Mouse (Mus musculus) MEL (cell line): ENCODE measurements at regions not wholly inside any gene's neighbourhood (a gene's known extent, or its start where the extent isn't known, plus 50 kb on each side); places are given as distances from the start of the nearest gene placed in this dataset.

ENCODE experiments used
- DNase-seq: peaks from one replicate; pipeline ENCODE4 v3.0.0; 2011; ENCODE audit warnings: low read depth, low spot score
- H3K27ac ChIP-seq: 2 replicates; pipeline ENCODE4 v1.5.1; 2012; ENCODE audit warnings: low read depth, mild to moderate bottlenecking, control low read depth, low read length, moderate library complexity; ENCODE audit not compliant: control insufficient read depth
- H3K27me3 ChIP-seq, 2 experiments: fragments of 150-350 bp in 1 of 2; sonication (generic) in 1 of 2; 2 replicates each; pipeline ENCODE4 v1.6.1; 2012; ENCODE audit warnings: low read length in 2 of 2, mild to moderate bottlenecking in 2 of 2, improper control_type of control experiment in 1 of 2, moderate library complexity in 1 of 2; ENCODE audit not compliant: insufficient read depth in 2 of 2, control insufficient read depth in 1 of 2
- H3K36me3 ChIP-seq, 2 experiments: 2 replicates each; pipeline ENCODE4 v1.6.1; 2012 to 2014; ENCODE audit warnings: low read length in 2 of 2, improper control_type of control experiment in 1 of 2, inconsistent platforms in 1 of 2, mild to moderate bottlenecking in 1 of 2; ENCODE audit not compliant: insufficient read depth in 2 of 2, control insufficient read depth in 1 of 2
- H3K4me1 ChIP-seq, 2 experiments: fragments of 150-350 bp in 1 of 2; sonication (generic) in 1 of 2; 2 replicates each; pipeline ENCODE4 v1.6.1; 2012; ENCODE audit warnings: low read length in 2 of 2, improper control_type of control experiment in 1 of 2, mild to moderate bottlenecking in 1 of 2; ENCODE audit not compliant: insufficient read depth in 2 of 2, control insufficient read depth in 1 of 2
- H3K4me3 ChIP-seq, 2 experiments: fragments of 150-350 bp in 1 of 2; sonication (generic) in 1 of 2; 2 replicates each; pipeline ENCODE4 v1.5.1; 2012; ENCODE audit warnings: low read depth in 2 of 2, low read length in 2 of 2, mild to moderate bottlenecking in 2 of 2, moderate library complexity in 2 of 2, control low read depth in 1 of 2, improper control_type of control experiment in 1 of 2; ENCODE audit not compliant: control insufficient read depth in 1 of 2, insufficient read depth in 1 of 2
- H3K79me2 ChIP-seq: 2 replicates; pipeline ENCODE4 v1.6.1; 2012; ENCODE audit warnings: mild to moderate bottlenecking, low read length, moderate library complexity; ENCODE audit not compliant: control insufficient read depth, poor library complexity, insufficient read depth
- H3K9ac ChIP-seq: 2 replicates; pipeline ENCODE4 v1.6.1; 2012; ENCODE audit warnings: low read depth, mild to moderate bottlenecking, control low read depth, low read length, moderate library complexity; ENCODE audit not compliant: control insufficient read depth, poor library complexity, severe bottlenecking
- H3K9me3 ChIP-seq: fragments of 150-350 bp; sonication (generic); replicated peaks from 2 replicates; pipeline ENCODE4 v1.6.1; 2012; ENCODE audit warnings: mild to moderate bottlenecking, low read length, improper control_type of control experiment, moderate library complexity; ENCODE audit not compliant: insufficient read depth
- BHLHE40 ChIP-seq: IDR thresholded peaks from 2 replicates; pipeline ENCODE4 v1.6.1; 2012; ENCODE audit warnings: low read depth, mild to moderate bottlenecking, inconsistent platforms, low read length, improper control_type of control experiment, borderline replicate concordance
- CHD2 ChIP-seq: IDR thresholded peaks from 2 replicates; pipeline ENCODE4 v1.6.1; 2011; ENCODE audit warnings: low read length, improper control_type of control experiment
- CTCF ChIP-seq, 3 experiments: IDR thresholded peaks in 2 of 3; conservative IDR thresholded peaks in 1 of 3; 2 replicates each; pipeline ENCODE4 v1.5.1; 2011 to 2012; ENCODE audit warnings: low read length in 3 of 3, low read depth in 2 of 3, mild to moderate bottlenecking in 2 of 3, improper control_type of control experiment in 1 of 3, inconsistent platforms in 1 of 3, mixed read lengths in 1 of 3, moderate library complexity in 1 of 3; ENCODE audit not compliant: control insufficient read depth in 1 of 3, insufficient read depth in 1 of 3, poor library complexity in 1 of 3, severe bottlenecking in 1 of 3
- ELF1 ChIP-seq: IDR thresholded peaks from 2 replicates; pipeline ENCODE4 v1.6.1; 2014; ENCODE audit warnings: low read depth, mild to moderate bottlenecking, inconsistent platforms, low read length, improper control_type of control experiment, moderate library complexity
- EP300 ChIP-seq, 2 experiments: IDR thresholded peaks; 2 replicates each; pipeline ENCODE4 v1.6.1; 2011; ENCODE audit warnings: improper control_type of control experiment in 2 of 2, low read length in 2 of 2, low read depth in 1 of 2, mild to moderate bottlenecking in 1 of 2
- GATA1 ChIP-seq: IDR thresholded peaks from 2 replicates; pipeline ENCODE4 v1.6.1; 2011; ENCODE audit warnings: low read depth, low read length, improper control_type of control experiment
- KAT2A ChIP-seq: conservative IDR thresholded peaks from 2 replicates; pipeline ENCODE4 v1.6.1; 2012; ENCODE audit warnings: low read depth, low read length, improper control_type of control experiment, inconsistent platforms
- MAFK ChIP-seq: IDR thresholded peaks from 2 replicates; pipeline ENCODE4 v1.6.1; 2011; ENCODE audit warnings: low read depth, mild to moderate bottlenecking, low read length, improper control_type of control experiment, borderline replicate concordance
- MAX ChIP-seq: IDR thresholded peaks from 2 replicates; pipeline ENCODE4 v1.6.1; 2011; ENCODE audit warnings: low read length, improper control_type of control experiment
- MEF2A ChIP-seq: IDR thresholded peaks from 2 replicates; pipeline ENCODE4 v1.6.1; 2014; ENCODE audit warnings: low read depth, mild to moderate bottlenecking, inconsistent platforms, low read length, improper control_type of control experiment; ENCODE audit not compliant: poor library complexity, insufficient replicate concordance, severe bottlenecking; ENCODE audit errors: extremely low read depth
- MXI1 ChIP-seq: IDR thresholded peaks from 2 replicates; pipeline ENCODE4 v1.6.1; 2011; ENCODE audit warnings: mild to moderate bottlenecking, low read depth, low read length, improper control_type of control experiment
- MYB ChIP-seq: IDR thresholded peaks from 2 replicates; pipeline ENCODE4 v1.6.1; 2011; ENCODE audit warnings: mild to moderate bottlenecking, low read depth, low read length, improper control_type of control experiment
- POLR2A ChIP-seq, 2 experiments: IDR thresholded peaks; 2 replicates each; pipeline ENCODE4 v1.6.1; 2011 to 2012; ENCODE audit warnings: low read length in 2 of 2, mild to moderate bottlenecking in 2 of 2, control low read depth in 1 of 2, improper control_type of control experiment in 1 of 2, low read depth in 1 of 2, moderate library complexity in 1 of 2; ENCODE audit not compliant: control insufficient read depth in 1 of 2, insufficient read depth in 1 of 2, poor library complexity in 1 of 2
- SIN3A ChIP-seq: IDR thresholded peaks from 2 replicates; pipeline ENCODE4 v1.6.1; 2012; ENCODE audit warnings: low read length, improper control_type of control experiment, inconsistent platforms
- SMC3 ChIP-seq: IDR thresholded peaks from 2 replicates; pipeline ENCODE4 v1.6.1; 2011; ENCODE audit warnings: low read depth, low read length, improper control_type of control experiment
- TAL1 ChIP-seq: IDR thresholded peaks from 2 replicates; pipeline ENCODE4 v1.6.1; 2012; ENCODE audit warnings: mild to moderate bottlenecking, inconsistent platforms, low read length, moderate library complexity, mixed read lengths
- TBP ChIP-seq: IDR thresholded peaks from 2 replicates; pipeline ENCODE4 v1.8.0; 2011; ENCODE audit warnings: low read depth, low read length, improper control_type of control experiment
- USF1 ChIP-seq: IDR thresholded peaks from 2 replicates; pipeline ENCODE4 v1.6.1; 2014; ENCODE audit warnings: low read depth, mild to moderate bottlenecking, inconsistent platforms, low read length, improper control_type of control experiment, moderate library complexity
- USF2 ChIP-seq, 2 experiments: IDR thresholded peaks; 2 replicates each; pipeline ENCODE4 v1.6.1; 2011 to 2012; ENCODE audit warnings: improper control_type of control experiment in 2 of 2, low read length in 2 of 2, borderline replicate concordance in 1 of 2, inconsistent platforms in 1 of 2, low read depth in 1 of 2, mild to moderate bottlenecking in 1 of 2; ENCODE audit not compliant: insufficient read depth in 1 of 2
- ZC3H11A ChIP-seq: IDR thresholded peaks from 2 replicates; pipeline ENCODE4 v1.6.1; 2012; ENCODE audit warnings: low read depth, mild to moderate bottlenecking, inconsistent platforms, low read length, improper control_type of control experiment
- ZKSCAN1 ChIP-seq: IDR thresholded peaks from 2 replicates; pipeline ENCODE4 v1.6.1; 2012; ENCODE audit warnings: low read depth, mild to moderate bottlenecking, inconsistent platforms, low read length, improper control_type of control experiment, moderate library complexity
- ZMIZ1 ChIP-seq: IDR thresholded peaks from 2 replicates; pipeline ENCODE4 v1.6.1; 2012; ENCODE audit warnings: low read depth, mild to moderate bottlenecking, inconsistent platforms, low read length, improper control_type of control experiment, moderate library complexity
- ZNF384 ChIP-seq: IDR thresholded peaks from 2 replicates; pipeline ENCODE4 v1.6.1; 2012; ENCODE audit warnings: low read depth, mild to moderate bottlenecking, inconsistent platforms, low read length, improper control_type of control experiment

DNA sequence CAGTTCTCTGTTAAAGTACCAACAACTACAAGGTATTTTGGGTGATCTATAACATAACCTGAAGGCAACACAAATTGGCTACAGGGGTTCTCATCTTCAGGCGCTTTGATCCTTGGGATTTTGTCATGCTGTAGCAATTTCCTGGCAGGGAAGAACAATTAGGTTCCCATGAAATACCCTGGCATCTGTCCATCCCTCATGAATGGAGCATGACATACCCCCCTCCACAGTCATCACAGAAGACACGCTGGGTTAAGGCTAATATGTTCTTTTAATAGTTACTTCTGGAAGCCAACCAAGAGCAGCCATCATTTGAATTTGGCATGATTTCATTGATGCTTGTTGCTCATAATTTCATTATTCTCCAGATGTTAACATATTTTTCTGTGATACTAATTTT is 979.0 kb upstream of the Tenm3 start:
- H3K36me3 ChIP-seq: no peaks in the 10 kb centered on the region
- no peak overlapping the region for H3K27ac ChIP-seq
- no peak overlapping the region for H3K9ac ChIP-seq
- DNase-seq: no peak
- no peaks in the 10 kb centered on the region for H3K4me1 ChIP-seq
- H3K27me3 ChIP-seq: no peaks in the 10 kb centered on the region
- H3K9me3 ChIP-seq: no peaks in the 10 kb centered on the region
- no peak for TF ChIP-seq MXI1
- no peak for TF ChIP-seq TAL1
- TF ChIP-seq ZMIZ1: no peak
- TF ChIP-seq USF2 (IDR thresholded peaks at IDR 0.05; ENCODE audit: borderline replicate concordance in 1 of 2, insufficient read depth in 1 of 2, low read depth in 1 of 2, low read length in 2 of 2): no peak
- TF ChIP-seq MAX: no peak
- TF ChIP-seq MYB: no peak
- no peak for TF ChIP-seq ZNF384
- TF ChIP-seq ZC3H11A: no peak
- TF ChIP-seq CTCF (IDR thresholded peaks at IDR 0.05 in 2 of 3, conservative IDR thresholded peaks at IDR 0.05 in 1 of 3; ENCODE audit: control insufficient read depth in 1 of 3, insufficient read depth in 1 of 3, low read depth in 2 of 3, low read length in 3 of 3, poor library complexity in 1 of 3, severe bottlenecking in 1 of 3): no peak
- no peak for TF ChIP-seq POLR2A (IDR thresholded peaks at IDR 0.05; ENCODE audit: control insufficient read depth in 1 of 2, insufficient read depth in 1 of 2, low read depth in 1 of 2, low read length in 2 of 2, poor library complexity in 1 of 2)
- no peak overlapping the region for H3K4me3 ChIP-seq
- H3K79me2 ChIP-seq: no peaks in the 10 kb centered on the region

- Histone ChIP-seq H3K36me3 (no peaks in the 10 kb centered on the region), H3K9ac (no peak overlapping the region), H3K4me3 (no peak overlapping the region), H3K9me3 (no peaks in the 10 kb centered on the region), H3K79me2 (no peaks in the 10 kb centered on the region), H3K4me1 (no peaks in the 10 kb centered on the region), H3K27ac (no peak overlapping the region), H3K27me3 (no peaks in the 10 kb centered on the region)
- no peak for TF ChIP-seq ZMIZ1
- no peak for TF ChIP-seq MEF2A
- no peak for TF ChIP-seq BHLHE40
- no peak for TF ChIP-seq CHD2
- TF ChIP-seq ELF1: no peak
- TF ChIP-seq USF1: no peak
- TF ChIP-seq MAX: no peak
- TF ChIP-seq MAFK: no peak
- TF ChIP-seq TBP: no peak
- TF ChIP-seq CTCF (IDR thresholded peaks at IDR 0.05 in 2 of 3, conservative IDR thresholded peaks at IDR 0.05 in 1 of 3; ENCODE audit: control insufficient read depth in 1 of 3, insufficient read depth in 1 of 3, low read depth in 2 of 3, low read length in 3 of 3, poor library complexity in 1 of 3, severe bottlenecking in 1 of 3): no peak
- no peak for TF ChIP-seq KAT2A
- TF ChIP-seq EP300 (IDR thresholded peaks at IDR 0.05; ENCODE audit: low read depth in 1 of 2, low read length in 2 of 2): no peak
- no peak for TF ChIP-seq SIN3A
- no peak for TF ChIP-seq GATA1
- no peak for TF ChIP-seq ZKSCAN1
- TF ChIP-seq SMC3: no peak
- DNase-seq: no peak
Observed at GRCm38 (mm10) chr8:49799236-49799635, 955.5 kb upstream of the Tenm3 start.
